Mouse (Mus musculus) kidney, postnatal 25 days (tissue): ENCODE measurements around the gene Clcf1.

Source experiments
- DNase-seq, 2 experiments: peaks; one replicate each; pipeline ENCODE4 v3.0.0; 2021; ENCODE audit warnings: mixed read lengths in 2 of 2

Gene Clcf1

GRCm38 (mm10) chr19:4214071-4214770 is at the start of gene Clcf1, which contains the start of gene AC109138.7:
Gene Clcf1 (plus strand): TSS chr19:4214238.
Gene AC109138.7 (plus strand): TSS chr19:4214357.
- DNase-seq, result peak; percentile 39 to 81

- DNase-seq, result no peak
These were observed 49.3 kb upstream of the Clcf1 start for GRCm38 (mm10) chr19:4164721-4165120.

GRCm38 (mm10) chr19:4166678-4167476 is 47.2 kb upstream of the Clcf1 start:
- DNase-seq, result peak in 1 of 2 experiments; percentile 29

GRCm38 (mm10) chr19:4169378-4169784 is 44.7 kb upstream of the Clcf1 start:
- DNase-seq, result peak; percentile 99 to 100

- no peak for DNase-seq
These were observed 44.2 kb upstream of the Clcf1 start for GRCm38 (mm10) chr19:4169810-4170209.

GRCm38 (mm10) chr19:4170723-4171392 is 43.2 kb upstream of the Clcf1 start:
- DNase-seq, result peak in 1 of 2 experiments; percentile 25

- DNase-seq, result peak in 1 of 2 experiments; percentile 40
These were observed 42.4 kb upstream of the Clcf1 start for GRCm38 (mm10) chr19:4171393-4172290.

- peak in 1 of 2 experiments; percentile 44 for DNase-seq
These were observed 41.1 kb upstream of the Clcf1 start for GRCm38 (mm10) chr19:4172925-4173324.

- DNase-seq, result peak in 1 of 2 experiments; percentile 50
These were observed 38.6 kb upstream of the Clcf1 start, which contains the start of gene Carns1 for GRCm38 (mm10) chr19:4175368-4175947. Gene Carns1 (minus strand): TSS chr19:4175479.

GRCm38 (mm10) chr19:4180411-4180810 is 33.6 kb upstream of the Clcf1 start:
- no peak for DNase-seq

- peak in 1 of 2 experiments; percentile 56 for DNase-seq
These were observed 32.1 kb upstream of the Clcf1 start for GRCm38 (mm10) chr19:4181892-4182291.

- DNase-seq, result no peak
These were observed 30.3 kb upstream of the Clcf1 start for GRCm38 (mm10) chr19:4183689-4184088.

GRCm38 (mm10) chr19:4184976-4185975 is 28.8 kb upstream of the Clcf1 start:
- DNase-seq, result peak in 1 of 2 experiments; percentile 28

GRCm38 (mm10) chr19:4187303-4187702 is 26.7 kb upstream of the Clcf1 start:
- no peak for DNase-seq

GRCm38 (mm10) chr19:4189051-4189620 is 24.9 kb upstream of the Clcf1 start:
- DNase-seq, result no peak

- peak in 1 of 2 experiments; percentile 69 for DNase-seq
These were observed 23.2 kb upstream of the Clcf1 start, which contains the start of gene Tbc1d10c for GRCm38 (mm10) chr19:4190831-4191334. Gene Tbc1d10c (minus strand): TSS chr19:4191284.

GRCm38 (mm10) chr19:4191528-4192250 is 22.3 kb upstream of the Clcf1 start, which contains the start of gene Ppp1ca:
Gene Ppp1ca (plus strand): TSS chr19:4192065.
- DNase-seq, result peak; percentile 97 to 98

GRCm38 (mm10) chr19:4192251-4192985 is 21.6 kb upstream of the Clcf1 start:
- no peak for DNase-seq
